10 mouse cellular contexts compared by ENCODE assay signal in the genomic region with DNA sequence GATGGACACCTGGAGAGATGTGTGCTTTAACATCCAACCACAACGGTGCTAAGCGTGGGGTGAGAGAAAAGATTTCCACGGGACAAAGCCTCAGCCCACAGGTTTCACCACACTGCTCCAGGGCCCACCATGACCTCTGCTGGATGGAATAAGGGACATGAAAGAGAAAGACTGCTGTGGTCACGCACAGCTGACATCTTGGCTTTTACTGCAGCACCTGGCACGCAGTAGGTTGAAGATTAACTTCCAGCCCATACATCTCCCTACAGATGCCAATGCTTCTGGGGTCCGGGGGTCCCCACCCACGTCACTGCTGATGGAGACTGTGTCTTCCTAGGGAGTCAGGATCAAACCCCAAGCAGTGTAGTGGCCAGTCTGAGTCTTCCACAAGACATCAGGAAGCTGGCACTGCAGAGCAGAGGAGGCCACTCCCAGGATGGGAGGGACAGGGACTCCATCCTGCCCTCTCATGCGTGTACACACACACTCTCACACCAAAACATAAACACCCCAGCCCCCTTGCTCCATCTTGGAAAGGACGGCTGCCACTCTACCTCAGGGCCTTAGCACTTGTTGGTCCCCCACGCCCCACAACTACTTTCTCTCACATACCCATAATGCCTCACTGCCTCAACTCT. TPM values are rescaled to one million over a fixed set of nuclear protein-coding genes. Genes with fewer than 3 reads are reported as not detected.
DNase-seq lines count a peak whose midpoint lies in the region; ATAC-seq lines count a peak whose summit lies in the region.
"Had no signal": no experiment of that assay in that cellular context is flagged by ENCODE, and none has a peak within 500 bp of the region (broad histone marks: within the 10 kb centered on the region; RNA-seq: fewer than 3 reads in every experiment).

No protein-coding gene starts in this region.

- 0 out of 2 replicates have a peak overlapping the region, but pooled peaks have one; percentile 53 for H3K9ac ChIP-seq in heart, embryonic 14.5 days (ENCODE audit: low read length)

- no peaks in the 10 kb centered on the region for H3K9me3 ChIP-seq in heart, embryonic 14.5 days (ENCODE audit: control insufficient read depth, low read length)

- peaks cover 6% of the 10 kb centered on the region; the same call in 1 of the 2 replicates for H3K36me3 ChIP-seq in heart, embryonic 14.5 days (ENCODE audit: control insufficient read depth, insufficient read depth, low read length)

- H3K27me3 ChIP-seq in heart, embryonic 14.5 days (ENCODE audit: control insufficient read depth, insufficient read depth, low read length) = no peaks in the 10 kb centered on the region

- intact Hi-C loops in heart, postnatal 25 days (cut with DNase I) = no loop called here

- DNase-seq in heart, postnatal 25 days (ENCODE audit: low spot score) = no peak
- peak; percentile 36 for DNase-seq in thymus, postnatal 4 days
- DNase-seq in thymus, adult 18-20 months = no peak
- DNase-seq in kidney, postnatal 36 days = peak; percentile 49 to 60
- DNase-seq in layer of hippocampus, postnatal 14 days (ENCODE audit: low spot score in 2 of 2) = no peak
- DNase-seq in layer of hippocampus, adult 9-10 months (ENCODE audit: low spot score) = no peak
- DNase-seq in thymus, postnatal 36 days = no peak
- DNase-seq: gastrocnemius, postnatal 25 days had no signal

- no peak overlapping the region for H3K4me3 ChIP-seq in heart, embryonic 14.5 days (ENCODE audit: control insufficient read depth in 1 of 2, insufficient read depth in 1 of 2, low read depth in 1 of 2, low read length in 2 of 2)

- ATAC-seq in heart, embryonic 14.5 days (ENCODE audit: insufficient number of reproducible peaks, insufficient read depth, low FRiP score, low read depth) = no peak

- H3K4me2 ChIP-seq in heart, embryonic 14.5 days (ENCODE audit: low read length) = no peak overlapping the region

- H3K27ac ChIP-seq in heart, embryonic 14.5 days (replicated peaks in 1 of 2; ENCODE audit: control insufficient read depth in 1 of 2, insufficient read depth in 1 of 2, low read depth in 2 of 2, low read length in 2 of 2) = peak overlapping the region in 1 of 2 experiments; percentile 24; a peak in 1 of 4 replicates
- H3K27ac ChIP-seq: macrophage had no signal

- 76% methylated on average over 10 of the region's 10 CpGs for WGBS in heart, embryonic 14.5 days

- peaks cover 82 to 98% of the 10 kb centered on the region in 2 experiments for H3K4me1 ChIP-seq in heart, embryonic 14.5 days (ENCODE audit: control insufficient read depth in 2 of 2, insufficient read depth in 2 of 2, low read length in 2 of 2)

RNA-seq across cellular contexts. Expression of gene Sh3pxd2a, which starts 12.6 kb away (rescaled TPM):
- 8.5 and 9.7 TPM in 2 replicates for polyA plus RNA-seq in heart, embryonic 14.5 days (2014; fragmentation: Nextera tagmentation; extraction: Ambion mirVana)
- total RNA-seq in heart, postnatal 25 days (2021) = 10 to 100 TPM; 63.5 to 63.6 TPM
- 10 to 100 TPM; 36.0 to 38.7 TPM for total RNA-seq in layer of hippocampus, postnatal 14 days (2021)

Comparison
In these comparisons a context has a peak if more than half of its experiments do, and no peak if none do; other contexts are left out.
1. DNase-seq: peak in thymus, postnatal 4 days (single experiment) and kidney, postnatal 36 days (2 of 2); none in heart, postnatal 25 days (single experiment), thymus, adult 18-20 months (0 of 2), layer of hippocampus, postnatal 14 days (0 of 2), layer of hippocampus, adult 9-10 months (single experiment) and thymus, postnatal 36 days (0 of 2).